Mouse (Mus musculus): ENCODE measurements around the gene Phc2.
"Not testable (repeated sequence)": the region's sequence is repeated elsewhere in the genome, so short reads cannot be mapped to it uniquely, and the experiment has no call there.

Phc2 gene

GRCm38 (mm10) chr4:128645896-128646295 is 8.6 kb upstream of the Phc2 start:
- DNase-seq (ENCODE audit: low spot score), result peak; percentile 35

GRCm38 (mm10) chr4:128646762-128647161 is 7.7 kb upstream of the Phc2 start:
- DNase-seq (ENCODE audit: low spot score), result peak; percentile 35

- DNase-seq (ENCODE audit: low spot score), result peak; percentile 70
Measured at GRCm38 (mm10) chr4:128648567-128649255, 5.8 kb upstream of the Phc2 start.

GRCm38 (mm10) chr4:128651530-128651929 is 3.0 kb upstream of the Phc2 start:
- no peak for DNase-seq (ENCODE audit: low spot score)

- DNase-seq (ENCODE audit: low spot score), result peak; percentile 63
Measured at GRCm38 (mm10) chr4:128652584-128653298, 1.8 kb upstream of the Phc2 start.

GRCm38 (mm10) chr4:128655446-128655845 is 944 bp downstream of the Phc2 start:
- DNase-seq (ENCODE audit: low spot score), result no peak

GRCm38 (mm10) chr4:128660196-128660595 is 5.7 kb downstream of the Phc2 start:
- DNase-seq (ENCODE audit: low spot score), result no peak

GRCm38 (mm10) chr4:128661063-128661462 is 6.6 kb downstream of the Phc2 start:
- no peak for DNase-seq (ENCODE audit: low spot score)

GRCm38 (mm10) chr4:128664002-128664401 is 9.5 kb downstream of the Phc2 start:
- DNase-seq (ENCODE audit: low spot score), result no peak

- DNase-seq (ENCODE audit: low spot score), result not testable (repeated sequence)
Measured at GRCm38 (mm10) chr4:128666362-128666761, 11.9 kb downstream of the Phc2 start.

GRCm38 (mm10) chr4:128667195-128667594 is 12.7 kb downstream of the Phc2 start:
- not testable (repeated sequence) for DNase-seq (ENCODE audit: low spot score)

- DNase-seq (ENCODE audit: low spot score), result no peak
Measured at GRCm38 (mm10) chr4:128669229-128669628, 14.7 kb downstream of the Phc2 start.

GRCm38 (mm10) chr4:128670566-128671191 is 16.2 kb downstream of the Phc2 start:
- DNase-seq (ENCODE audit: low spot score), result peak; percentile 79

- DNase-seq (ENCODE audit: low spot score), result no peak
Measured at GRCm38 (mm10) chr4:128672494-128672893, 18.0 kb downstream of the Phc2 start.

GRCm38 (mm10) chr4:128678564-128679217 is 24.2 kb downstream of the Phc2 start:
- no peak for DNase-seq (ENCODE audit: low spot score)

- peak; percentile 69 for DNase-seq (ENCODE audit: low spot score)
Measured at GRCm38 (mm10) chr4:128681126-128681525, 26.6 kb downstream of the Phc2 start.

GRCm38 (mm10) chr4:128682281-128682680 is 27.8 kb downstream of the Phc2 start:
- DNase-seq (ENCODE audit: low spot score), result no peak

GRCm38 (mm10) chr4:128683706-128684105 is 29.2 kb downstream of the Phc2 start:
- no peak for DNase-seq (ENCODE audit: low spot score)

- no peak for DNase-seq (ENCODE audit: low spot score)
Measured at GRCm38 (mm10) chr4:128684108-128684507, 29.6 kb downstream of the Phc2 start.

- DNase-seq (ENCODE audit: low spot score), result no peak
Measured at GRCm38 (mm10) chr4:128688513-128688913, 34.0 kb downstream of the Phc2 start.

GRCm38 (mm10) chr4:128688976-128689375 is 34.5 kb downstream of the Phc2 start:
- no peak for DNase-seq (ENCODE audit: low spot score)

- DNase-seq (ENCODE audit: low spot score), result no peak
Measured at GRCm38 (mm10) chr4:128689739-128690304, 35.3 kb downstream of the Phc2 start.
